Mouse (Mus musculus) mouse embryonic stem cell (cell line): ENCODE results near the gene Uba3.

Experiments used
- in situ Hi-C, 2 experiments: fragments of 300-500 bp; cut with MboI; formaldehyde crosslinking; loops; 1 replicate in 1 of 2; 3 replicates in 1 of 2; pipeline ENCODE4 v1.14.3; 2019 to 2020; ENCODE audit warnings: low sequenced_read_pairs in 2 of 2, low pct_unique_long_range_greater_than_20kb in 1 of 2, mixed read lengths in 1 of 2; ENCODE audit not compliant: unreplicated experiment in 1 of 2

The Uba3 gene

GRCm38 (mm10) chr6:97205439-97205885, at the start of gene Uba3:
Gene Uba3 (minus strand): TSS chr6:97205647.
- in situ Hi-C loops, result no loop called here

GRCm38 (mm10) chr6:97252711-97253221, 47.3 kb upstream of the Uba3 start, which contains the start of gene Lmod3:
Gene Lmod3 (minus strand): TSS chr6:97252759.
- in situ Hi-C loops, result loop anchor here (5.0 to 25.0 kb wide), 4 partner anchors 165 to 485 kb away; no protein-coding TSS in a partner anchor

GRCm38 (mm10) chr6:97252086-97252485, 46.6 kb upstream of the Uba3 start:
- in situ Hi-C loops, result loop anchor here (5.0 to 25.0 kb wide), 4 partner anchors 165 to 485 kb away; no protein-coding TSS in a partner anchor

GRCm38 (mm10) chr6:97250966-97251365, 45.5 kb upstream of the Uba3 start:
- in situ Hi-C loops, result loop anchor here (5.0 to 25.0 kb wide), 4 partner anchors 166 to 486 kb away; no protein-coding TSS in a partner anchor

- in situ Hi-C loops, result no loop called here
These were observed 39.8 kb upstream of the Uba3 start for GRCm38 (mm10) chr6:97245200-97245599.

GRCm38 (mm10) chr6:97242522-97242921, 37.1 kb upstream of the Uba3 start:
- in situ Hi-C loops, result no loop called here

- in situ Hi-C loops, result no loop called here
These were observed 34.6 kb upstream of the Uba3 start for GRCm38 (mm10) chr6:97240092-97240491.

- in situ Hi-C loops, result no loop called here
These were observed 33.9 kb upstream of the Uba3 start for GRCm38 (mm10) chr6:97239360-97239759.

GRCm38 (mm10) chr6:97236088-97236487, 30.6 kb upstream of the Uba3 start:
- in situ Hi-C loops, result no loop called here

GRCm38 (mm10) chr6:97234911-97235668, 29.6 kb upstream of the Uba3 start:
- in situ Hi-C loops, result no loop called here

GRCm38 (mm10) chr6:97227067-97227847, 21.8 kb upstream of the Uba3 start:
- in situ Hi-C loops, result no loop called here

- in situ Hi-C loops, result no loop called here
These were observed 20.6 kb upstream of the Uba3 start for GRCm38 (mm10) chr6:97226083-97226491.

- in situ Hi-C loops, result no loop called here
These were observed 19.1 kb upstream of the Uba3 start for GRCm38 (mm10) chr6:97224505-97224904.

GRCm38 (mm10) chr6:97223566-97223965, 18.1 kb upstream of the Uba3 start:
- in situ Hi-C loops, result no loop called here

GRCm38 (mm10) chr6:97222931-97223467, 17.6 kb upstream of the Uba3 start:
- in situ Hi-C loops, result no loop called here

GRCm38 (mm10) chr6:97222321-97222720, 16.9 kb upstream of the Uba3 start:
- in situ Hi-C loops, result no loop called here

GRCm38 (mm10) chr6:97221205-97222025, 16.0 kb upstream of the Uba3 start:
- in situ Hi-C loops, result no loop called here

- in situ Hi-C loops, result no loop called here
These were observed 15.2 kb upstream of the Uba3 start for GRCm38 (mm10) chr6:97220672-97221071.
